Mouse (Mus musculus) 3T3-L1 (cell line): ENCODE results near the gene Smoc1.

Experiments
- DNase-seq: peaks from one replicate; pipeline ENCODE4 v3.0.0-alpha.2; 2015; ENCODE audit warnings: low read depth, low spot score

Smoc1 gene

GRCm38 (mm10) chr12:81166092-81166491, 139.5 kb downstream of the Smoc1 start:
- no peak for DNase-seq

GRCm38 (mm10) chr12:81166615-81167014, 140.0 kb downstream of the Smoc1 start:
- DNase-seq, result no peak

- peak; percentile 41 for DNase-seq
Observed at GRCm38 (mm10) chr12:81167142-81167541, 140.5 kb downstream of the Smoc1 start.

GRCm38 (mm10) chr12:81168031-81168430, 141.4 kb downstream of the Smoc1 start:
- no peak for DNase-seq

GRCm38 (mm10) chr12:81168494-81168893, 141.9 kb downstream of the Smoc1 start:
- no peak for DNase-seq

- DNase-seq, result no peak
Observed at GRCm38 (mm10) chr12:81170076-81170475, 143.5 kb downstream of the Smoc1 start.

- no peak for DNase-seq
Observed at GRCm38 (mm10) chr12:81173011-81173410, 146.4 kb downstream of the Smoc1 start.

GRCm38 (mm10) chr12:81173893-81174292, 147.3 kb downstream of the Smoc1 start:
- DNase-seq, result no peak

GRCm38 (mm10) chr12:81175252-81175651, 148.6 kb downstream of the Smoc1 start:
- no peak for DNase-seq

GRCm38 (mm10) chr12:81182073-81182472, 155.5 kb downstream of the Smoc1 start:
- DNase-seq, result peak; percentile 75

GRCm38 (mm10) chr12:81184967-81185366, 158.4 kb downstream of the Smoc1 start:
- no peak for DNase-seq

- DNase-seq, result no peak
Observed at GRCm38 (mm10) chr12:81186081-81186480, 159.5 kb downstream of the Smoc1 start.

GRCm38 (mm10) chr12:81186668-81187067, 160.1 kb downstream of the Smoc1 start:
- DNase-seq, result no peak

- DNase-seq, result no peak
Observed at GRCm38 (mm10) chr12:81188423-81188822, 161.8 kb downstream of the Smoc1 start.

GRCm38 (mm10) chr12:81188996-81189395, 162.4 kb downstream of the Smoc1 start:
- DNase-seq, result no peak

GRCm38 (mm10) chr12:81189636-81190035, 163.0 kb downstream of the Smoc1 start:
- DNase-seq, result no peak

- DNase-seq, result no peak
Observed at GRCm38 (mm10) chr12:81193968-81194367, 167.4 kb downstream of the Smoc1 start.

GRCm38 (mm10) chr12:81197468-81198075, 171.0 kb downstream of the Smoc1 start:
- DNase-seq, result no peak

- DNase-seq, result peak; percentile 78
Observed at GRCm38 (mm10) chr12:81199280-81199955, 172.8 kb downstream of the Smoc1 start.

GRCm38 (mm10) chr12:81203226-81203625, 176.6 kb downstream of the Smoc1 start:
- DNase-seq, result no peak

- DNase-seq, result peak; percentile 63
Observed at GRCm38 (mm10) chr12:81205619-81206560, 179.3 kb downstream of the Smoc1 start.

GRCm38 (mm10) chr12:81208559-81208958, 182.0 kb downstream of the Smoc1 start:
- DNase-seq, result no peak
